Mouse (Mus musculus) effector memory CD4-positive, alpha-beta T cell, adult 5 months (primary cell): ENCODE measurements around the gene Elovl7. TPM values are rescaled to one million over a fixed set of nuclear protein-coding genes. Genes with fewer than 3 reads are reported as not detected.

Experiments used
- polyA plus RNA-seq: library from polyadenylated mRNA; unstranded; fragments of 100-300 nt; shearing (Covaris generic); gene quantifications from one replicate; pipeline ENCODE4 v1.2.1, GENCODE M21; 2017

The Elovl7 gene
- 1.2 TPM for polyA plus RNA-seq

DNA sequence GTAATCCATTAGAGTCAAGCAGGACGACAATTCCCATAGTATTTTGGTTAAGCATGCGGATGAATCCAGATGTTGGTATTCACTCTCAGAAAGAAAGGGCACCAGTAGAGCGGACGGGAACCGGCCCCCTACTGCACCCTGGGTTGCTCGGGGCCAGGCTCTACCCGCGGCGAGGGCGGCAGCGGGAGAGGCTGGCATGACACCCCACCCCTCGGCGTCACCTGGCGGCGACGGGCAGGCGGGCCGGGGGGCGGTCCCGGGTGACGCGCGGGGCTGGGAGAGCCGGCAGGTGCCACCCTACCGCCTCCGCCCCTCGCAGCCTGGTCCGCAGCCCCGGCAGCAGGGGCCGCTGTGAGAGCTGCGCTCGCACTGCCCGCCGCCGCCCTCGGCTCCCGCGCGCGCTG, at the start of gene Elovl7:
Gene Elovl7 (plus strand): TSS at position 324 of the 404 bp plus-strand sequence.

GRCm38 (mm10) chr13:108315702-108316486, 101.7 kb downstream of the Elovl7 start, which contains the start of gene Depdc1b:
TSS of gene Depdc1b (plus strand) at chr13:108316332.

Other genes with a start within 250 kb of the Elovl7 start
- 35.6 TPM for gene Smim15, start 170.0 kb upstream of the Elovl7 start, polyA plus RNA-seq
- 12.6 TPM for gene Ndufaf2, start 55.8 kb upstream of the Elovl7 start, polyA plus RNA-seq
- 8.3 TPM for gene Ercc8, start 55.7 kb upstream of the Elovl7 start, polyA plus RNA-seq
- gene Depdc1b, start 101.9 kb downstream of the Elovl7 start, polyA plus RNA-seq = 0.29 TPM
- 166 TPM for gene Pde4d, start 235.5 kb downstream of the Elovl7 start, polyA plus RNA-seq